Mouse (Mus musculus) cerebellum, adult 18-20 months (tissue): ENCODE data around the gene Acot7.
A peak's percentile ranks its signal among the peaks of the same experiment; 100 is the strongest.

ENCODE experiments used
- DNase-seq, 2 experiments: peaks; one replicate each; pipeline ENCODE4 v3.0.0; 2021

Acot7 gene

GRCm38 (mm10) chr4:152250615-152251014 lies 72.7 kb downstream of the Acot7 start:
- no peak for DNase-seq

DNA sequence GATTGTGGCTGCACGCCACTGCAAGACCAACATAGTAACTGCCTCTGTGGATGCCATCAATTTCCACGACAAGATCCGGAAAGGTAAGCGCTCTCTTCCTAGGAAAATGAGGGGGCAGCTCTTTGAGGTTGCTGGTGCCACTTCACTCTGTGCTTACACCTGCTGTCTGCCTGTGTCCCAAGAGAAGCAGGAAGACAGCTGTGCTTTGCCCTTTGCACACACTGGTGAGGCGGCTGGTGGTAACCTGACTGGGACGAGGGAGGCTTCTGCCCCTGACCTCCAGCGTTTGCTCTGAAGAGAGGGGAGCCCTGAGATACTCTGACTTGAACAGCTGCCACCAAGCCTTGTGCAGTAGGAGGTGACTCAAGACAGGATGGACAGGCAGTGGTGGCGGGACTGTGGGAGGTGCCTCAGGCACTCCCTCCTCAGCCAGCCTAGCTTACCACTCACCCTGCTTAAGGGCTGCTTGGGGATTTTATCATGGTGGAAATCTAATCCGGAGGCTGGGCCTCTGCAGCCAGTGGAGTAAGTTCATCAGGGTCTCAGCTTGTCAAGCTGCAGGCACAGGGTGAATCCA lies 75.3 kb downstream of the Acot7 start:
- no peak for DNase-seq

GRCm38 (mm10) chr4:152257070-152257469 lies 79.1 kb downstream of the Acot7 start:
- peak; percentile 81 to 84 for DNase-seq

DNA sequence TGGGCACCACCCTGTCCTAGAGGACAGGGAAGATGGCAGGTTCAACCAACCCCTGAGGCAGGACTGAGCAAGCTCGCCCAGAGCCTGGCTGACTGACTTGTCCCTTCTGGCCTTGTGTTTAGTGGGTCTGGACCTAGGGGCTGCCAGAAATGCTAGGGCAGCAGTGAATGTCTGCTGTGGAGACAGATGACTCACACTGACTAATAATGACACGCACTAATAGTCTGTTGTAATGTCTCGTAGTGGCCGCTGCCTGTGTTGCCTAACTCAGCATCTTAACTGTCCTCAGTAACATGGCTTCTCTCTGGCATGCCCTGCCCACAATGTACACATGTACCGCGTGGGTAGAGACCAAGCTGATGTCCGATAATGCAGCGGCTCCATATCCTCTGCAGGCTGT lies 82.5 kb downstream of the Acot7 start:
- DNase-seq = no peak

DNA sequence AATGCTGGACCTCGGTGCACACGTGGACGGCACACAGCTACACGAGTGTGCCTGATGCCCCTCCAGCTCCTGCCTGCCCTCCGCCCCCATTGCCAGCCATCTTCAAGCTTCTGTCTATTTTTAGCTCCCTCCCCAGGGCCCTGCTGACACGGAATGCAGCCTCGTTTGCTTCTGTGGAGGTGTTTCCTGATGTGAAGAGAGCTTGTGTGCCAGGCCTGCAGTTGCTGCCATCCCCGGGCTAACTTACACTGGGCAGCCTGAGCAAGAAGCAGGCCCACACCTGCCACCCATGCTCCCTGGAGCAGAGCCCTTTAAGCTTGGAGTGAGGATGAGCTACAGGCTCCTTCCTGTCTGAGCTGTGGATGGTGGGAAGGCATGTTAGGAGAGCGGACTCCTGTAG lies 84.3 kb downstream of the Acot7 start:
- no peak for DNase-seq

DNA sequence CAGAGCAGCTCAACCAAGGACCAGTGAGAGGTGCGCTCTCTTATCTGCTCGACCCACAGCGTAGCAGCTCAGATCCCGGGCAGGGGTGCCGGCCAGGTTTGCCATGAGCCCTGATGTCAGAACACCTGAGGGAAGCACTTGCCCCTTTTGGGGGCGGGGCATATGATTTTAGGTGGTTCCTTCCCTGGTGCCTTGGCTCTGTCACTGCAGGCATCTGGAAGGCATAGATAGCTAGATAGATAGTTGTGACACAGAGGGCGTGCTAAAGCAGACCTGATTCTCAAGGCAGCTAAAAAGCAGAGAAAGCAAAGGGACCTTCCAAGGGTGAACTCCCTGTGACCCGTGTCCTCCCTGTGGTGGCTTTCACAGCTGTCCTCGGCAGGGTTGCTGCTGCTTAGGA lies 85.2 kb downstream of the Acot7 start:
- no peak for DNase-seq

DNA sequence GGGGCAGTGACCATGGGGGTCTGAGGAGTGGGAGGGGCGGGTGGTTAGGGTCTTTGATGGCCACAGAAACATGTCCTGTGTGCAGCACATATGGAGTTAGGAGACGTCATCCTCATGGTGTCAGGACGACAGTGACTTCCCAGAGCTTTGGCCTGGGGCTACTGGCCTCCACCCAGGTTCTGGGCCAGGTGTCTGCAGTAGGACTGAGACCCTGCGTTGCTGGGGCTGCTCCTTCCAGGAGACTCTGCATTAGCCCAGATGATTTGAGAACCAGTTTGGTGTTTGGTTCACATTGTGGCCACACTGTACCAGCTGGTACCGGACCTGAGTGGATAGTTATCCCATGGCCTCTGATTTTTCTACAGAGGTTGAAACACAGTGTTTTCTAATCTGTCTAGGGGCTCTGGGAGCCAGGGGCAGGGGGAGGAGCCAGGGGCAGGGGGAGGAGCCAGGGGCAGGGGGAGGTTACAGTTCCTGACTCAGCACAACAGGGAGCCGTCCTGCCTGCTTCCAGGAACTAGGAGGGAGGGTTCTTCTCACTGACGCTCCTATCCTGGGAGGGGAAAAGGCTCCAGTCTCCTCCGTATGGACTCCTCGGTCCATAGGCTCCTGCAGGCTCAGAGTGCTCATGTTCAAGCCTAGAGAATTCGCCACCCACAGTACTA lies 85.7 kb downstream of the Acot7 start:
- DNase-seq = no peak

DNA sequence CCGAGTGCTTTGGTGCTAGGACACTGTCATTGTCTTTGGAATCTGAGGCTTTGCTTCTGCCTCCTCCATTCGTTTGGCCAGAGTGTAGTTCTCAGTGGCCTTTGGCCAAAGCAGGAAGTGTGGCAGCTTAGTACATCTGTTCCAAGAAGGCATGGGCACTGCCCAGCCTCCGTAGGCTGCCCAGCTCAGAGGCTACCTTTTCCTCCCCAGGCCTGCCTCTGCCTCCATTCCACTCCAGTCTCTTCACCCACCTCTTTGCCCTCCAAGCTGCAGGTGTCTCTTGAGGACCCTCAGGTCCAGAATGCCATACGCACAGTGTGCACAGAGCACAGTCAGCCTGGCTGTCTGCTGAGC lies 86.2 kb downstream of the Acot7 start:
- no peak for DNase-seq

- no peak for DNase-seq
Measured at GRCm38 (mm10) chr4:152264867-152265568, 87.1 kb downstream of the Acot7 start.

- no peak for DNase-seq
Measured at GRCm38 (mm10) chr4:152265791-152266190, 87.9 kb downstream of the Acot7 start.

- DNase-seq = peak; percentile 78 to 87
Measured at GRCm38 (mm10) chr4:152266236-152266895, 88.4 kb downstream of the Acot7 start.

DNA sequence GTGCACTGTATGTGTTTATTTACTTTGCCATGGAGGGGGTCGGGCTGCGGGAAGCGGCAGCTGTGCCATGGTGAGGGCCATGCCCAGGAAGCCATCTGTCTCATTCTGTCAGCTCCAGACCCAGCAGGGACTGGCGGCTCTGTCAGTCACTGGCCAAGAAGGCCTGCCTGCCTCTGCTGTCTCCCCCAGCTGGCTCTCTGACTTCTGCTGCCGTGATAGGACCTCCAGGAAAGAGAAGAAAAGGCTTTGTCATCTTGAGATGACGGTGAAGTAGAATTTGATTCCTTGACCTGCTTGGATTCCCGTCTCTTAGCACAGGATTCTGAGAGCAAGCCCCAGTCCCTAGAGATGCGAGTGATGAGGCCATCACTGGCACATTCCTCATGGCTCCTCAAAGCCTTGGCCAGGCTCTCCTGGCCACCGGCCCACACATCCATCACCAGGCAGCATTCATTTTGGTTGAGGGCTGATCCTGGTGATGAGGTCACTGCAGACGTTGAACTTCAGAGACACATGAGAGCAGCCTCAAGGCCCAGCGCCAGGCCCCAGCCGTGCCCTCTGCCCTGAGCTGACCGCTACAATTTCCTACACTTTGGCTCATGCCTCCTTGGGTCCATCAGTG lies 89.9 kb downstream of the Acot7 start:
- peak; percentile 80 to 83 for DNase-seq

GRCm38 (mm10) chr4:152269967-152270366 lies 92.0 kb downstream of the Acot7 start:
- no peak for DNase-seq

DNA sequence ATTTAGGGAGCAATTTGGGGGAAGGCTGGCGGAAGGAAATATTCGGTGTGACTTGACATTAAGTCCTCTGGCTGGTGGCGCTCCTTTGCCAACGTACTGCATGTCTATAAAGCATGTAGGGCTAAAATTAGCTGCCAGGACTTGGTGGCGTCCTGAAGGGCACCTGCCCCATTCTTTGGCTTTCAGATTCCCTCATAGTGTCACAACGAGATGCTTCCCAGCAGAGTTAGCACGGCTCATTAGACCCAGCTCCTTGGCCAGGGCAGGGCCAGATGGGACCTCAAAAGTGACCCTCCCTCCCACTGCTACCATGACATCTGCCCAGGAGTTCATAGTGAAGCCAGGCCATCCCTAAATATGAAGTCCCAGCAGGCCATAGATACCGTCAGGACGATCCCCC lies 92.7 kb downstream of the Acot7 start:
- no peak for DNase-seq

- DNase-seq = no peak
Measured at GRCm38 (mm10) chr4:152271334-152271733, 93.4 kb downstream of the Acot7 start.

DNA sequence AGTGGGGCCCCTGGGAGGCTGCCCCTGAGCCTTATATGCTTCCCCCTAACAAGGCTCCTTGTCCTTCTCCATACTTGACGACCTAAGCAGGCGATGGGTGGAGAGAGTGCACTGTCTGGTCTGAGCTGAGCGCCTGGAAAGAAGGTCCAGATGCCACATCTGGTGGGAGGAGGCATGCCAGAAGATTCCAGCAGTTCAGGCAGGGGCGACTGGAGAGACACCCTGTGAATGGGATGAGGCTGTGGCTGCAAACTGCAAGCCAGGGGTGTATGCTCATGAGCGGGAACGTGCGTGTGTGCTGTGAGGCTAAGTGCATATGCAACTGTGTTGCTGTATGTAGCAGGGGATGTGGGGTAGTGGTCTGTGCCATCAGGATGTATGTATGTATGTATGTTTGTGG lies 94.1 kb downstream of the Acot7 start:
- no peak for DNase-seq

GRCm38 (mm10) chr4:152272449-152273049 lies 94.6 kb downstream of the Acot7 start:
- no peak for DNase-seq

DNA sequence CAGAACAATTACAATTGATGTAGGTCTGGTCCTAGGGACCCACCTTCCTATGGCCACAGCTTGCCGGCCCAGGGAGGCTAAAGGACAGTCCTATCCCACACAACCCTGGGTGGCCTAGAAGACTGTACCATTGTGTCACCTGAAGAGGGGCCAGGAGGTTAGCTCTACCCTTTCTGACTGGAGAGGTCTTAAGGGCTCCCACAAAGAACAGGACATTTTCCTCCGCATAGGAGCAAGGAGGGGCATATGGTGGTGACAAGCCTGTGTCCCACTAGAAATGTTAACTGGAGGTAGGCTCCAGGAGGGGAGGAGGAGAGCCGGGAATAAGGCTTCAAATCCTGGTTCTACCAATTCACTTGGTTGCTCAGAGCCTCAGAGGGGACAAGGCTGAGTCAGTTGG lies 95.3 kb downstream of the Acot7 start:
- no peak for DNase-seq

DNA sequence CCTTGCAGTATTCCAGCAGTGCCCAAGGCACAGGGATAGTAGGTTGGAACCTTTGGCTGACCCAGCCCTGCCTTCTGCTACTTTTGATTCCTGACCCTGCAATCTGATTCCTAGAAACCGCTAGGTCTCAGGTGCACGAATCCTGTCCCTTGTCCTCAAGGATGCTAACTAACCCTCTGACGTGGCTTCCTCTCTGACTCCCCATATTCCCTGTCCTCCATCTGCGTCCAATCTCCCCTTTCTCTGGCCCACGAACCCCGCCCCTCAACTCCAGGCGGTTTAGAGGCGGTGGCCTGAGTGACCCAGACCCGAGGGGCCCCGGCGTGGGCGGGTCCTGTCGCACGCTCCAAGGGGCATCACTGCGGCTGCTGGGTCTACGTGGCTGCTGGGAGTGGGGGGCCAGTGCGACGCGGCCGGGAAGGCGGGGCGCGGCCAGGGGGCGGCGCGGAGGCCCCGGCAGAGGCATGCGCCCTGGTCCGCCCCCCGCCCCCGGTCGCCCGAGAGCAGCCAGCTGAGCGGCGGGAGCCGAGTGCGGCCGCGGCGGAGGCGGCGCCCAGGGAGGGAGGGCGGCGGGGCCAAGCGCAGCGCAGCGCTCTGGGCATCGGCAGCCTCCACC lies 95.8 kb downstream of the Acot7 start, which contains the start of gene Gpr153:
Gene Gpr153 (plus strand): TSS at position 612 of the 616 bp plus-strand sequence.
- peak; percentile 59 to 66 for DNase-seq

GRCm38 (mm10) chr4:152274681-152275131 lies 96.8 kb downstream of the Acot7 start:
- no peak for DNase-seq

DNA sequence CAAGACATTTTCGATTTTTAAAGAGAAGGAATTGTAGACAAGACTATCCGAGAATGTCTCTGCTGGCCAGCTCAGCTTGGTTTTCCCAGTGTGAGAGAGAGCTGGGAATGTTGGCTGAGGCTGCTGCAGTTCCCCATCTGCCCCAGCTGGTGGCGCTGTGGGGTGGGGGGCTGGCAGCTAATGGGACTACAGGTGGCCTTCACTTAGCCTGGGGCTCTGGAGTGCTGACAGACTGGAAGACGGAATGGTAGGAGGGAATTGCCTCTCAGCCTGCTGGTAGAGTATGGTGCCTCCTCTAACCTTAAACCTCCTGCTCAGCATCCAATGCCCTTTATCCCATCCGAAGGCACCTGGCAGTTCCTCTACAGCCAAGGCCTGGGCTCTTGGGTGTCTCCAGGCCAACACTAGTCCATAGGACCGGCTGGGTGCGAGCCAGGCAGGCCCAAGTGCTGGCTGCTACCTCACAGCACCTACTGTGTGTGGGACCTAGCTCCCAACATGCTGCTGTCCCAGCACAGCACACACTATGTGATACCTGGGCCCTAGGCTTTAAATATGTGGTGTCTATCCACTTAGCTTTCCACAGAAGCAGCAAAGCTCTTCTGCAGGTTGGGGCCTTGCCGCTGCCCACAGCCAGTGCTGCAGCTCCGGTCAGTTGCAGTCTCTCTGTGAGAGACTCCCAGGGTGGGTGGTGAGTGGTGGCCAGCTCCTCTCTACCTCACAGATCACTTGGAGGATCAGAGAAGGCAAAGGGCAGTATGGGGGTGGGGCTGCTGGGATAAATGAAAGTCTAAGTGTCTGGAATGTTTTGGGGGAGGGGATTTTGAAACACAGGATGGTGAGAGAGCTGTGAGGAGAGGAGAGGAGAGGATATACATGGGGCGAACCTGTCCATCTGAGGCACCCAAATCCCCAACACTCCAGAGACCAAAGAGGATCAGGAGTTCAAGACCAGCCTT lies 98.7 kb downstream of the Acot7 start:
- DNase-seq = peak; percentile 62 to 68
